In genomic region chr4:43703851-43704250, GRCm38 (mm10) we compare ENCODE assay signal across 25 mouse cellular contexts. TPM values are rescaled to one million over a fixed set of nuclear protein-coding genes. Genes with fewer than 3 reads are reported as not detected.
A peak's percentile ranks its signal among the peaks of the same experiment; 100 is the strongest.
DNase-seq lines count a peak whose midpoint lies in the region; ATAC-seq and TF ChIP-seq lines count a peak whose summit lies in the region.
"Had no signal": no experiment of that assay in that cellular context is flagged by ENCODE, and none has a peak within 500 bp of the region (broad histone marks: within the 10 kb centered on the region; RNA-seq: fewer than 3 reads in every experiment).

No protein-coding gene starts in this region.

- ATAC-seq in lung, embryonic 14.5 days (ENCODE audit: insufficient read depth): no peak
- ATAC-seq in CD4-positive, CD25-positive, alpha-beta regulatory T cell, adult 4 months: no peak
- ATAC-seq: liver, embryonic 12.5 days; midbrain, embryonic 13.5 days had no signal

- 71% methylated on average over 8 of the region's 8 CpGs for WGBS in lung, embryonic 14.5 days
- WGBS in kidney, adult 2 months: 62% methylated on average over 8 of the region's 8 CpGs

- no peak for TF ChIP-seq CTCF in lung, embryonic 14.5 days (IDR thresholded peaks at IDR 0.05; ENCODE audit: low read depth)
- no peak for TF ChIP-seq CTCF in kidney, adult 2 months (conservative IDR thresholded peaks at IDR 0.05; ENCODE audit: insufficient read depth, insufficient read length, low read depth, low read length)

- no peaks in the 10 kb centered on the region for H3K36me3 ChIP-seq in lung, embryonic 14.5 days (ENCODE audit: insufficient read depth)
- H3K36me3 ChIP-seq in kidney, adult 2 months (ENCODE audit: control insufficient read depth, insufficient read depth, low read length): no peaks in the 10 kb centered on the region
- H3K36me3 ChIP-seq: embryonic facial prominence, embryonic 15.5 days; forebrain, embryonic 10.5 days; hindbrain, embryonic 13.5 days; limb, embryonic 10.5 days; liver, embryonic 12.5 days; midbrain, embryonic 13.5 days had no signal

- H3K4me3 ChIP-seq in lung, embryonic 14.5 days (ENCODE audit: low read depth, low read length): no peak overlapping the region
- H3K4me3 ChIP-seq in kidney, adult 2 months (ENCODE audit: insufficient read depth, low read depth, low read length): no peak overlapping the region
- H3K4me3 ChIP-seq: embryonic facial prominence, embryonic 15.5 days; forebrain, embryonic 10.5 days; hindbrain, embryonic 13.5 days; layer of hippocampus, adult 2 months; limb, embryonic 10.5 days; liver, embryonic 12.5 days; midbrain, embryonic 13.5 days; myocyte had no signal

- no peak overlapping the region for H3K9ac ChIP-seq in lung, embryonic 14.5 days
- H3K9ac ChIP-seq: embryonic facial prominence, embryonic 15.5 days; hindbrain, embryonic 13.5 days; liver, embryonic 12.5 days; midbrain, embryonic 13.5 days had no signal

- no peaks in the 10 kb centered on the region for H3K27me3 ChIP-seq in lung, embryonic 14.5 days (ENCODE audit: insufficient read depth, low read length)
- no peaks in the 10 kb centered on the region for H3K27me3 ChIP-seq in kidney, adult 2 months (replicated peaks; ENCODE audit: control insufficient read depth, insufficient read depth, low read length)
- H3K27me3 ChIP-seq: embryonic facial prominence, embryonic 15.5 days; midbrain, embryonic 13.5 days had no signal

- TF ChIP-seq POLR2A in kidney, adult 2 months (IDR thresholded peaks at IDR 0.05; ENCODE audit: low read depth, low read length): no peak

- no peaks in the 10 kb centered on the region for H3K9me3 ChIP-seq in lung, embryonic 14.5 days (ENCODE audit: low read depth, low read length)
- H3K9me3 ChIP-seq: embryonic facial prominence, embryonic 15.5 days; forebrain, embryonic 10.5 days; hindbrain, embryonic 13.5 days; limb, embryonic 10.5 days; liver, embryonic 12.5 days; midbrain, embryonic 13.5 days had no signal

- H3K4me2 ChIP-seq in lung, embryonic 14.5 days: no peak overlapping the region
- H3K4me2 ChIP-seq: embryonic facial prominence, embryonic 15.5 days; hindbrain, embryonic 13.5 days; liver, embryonic 12.5 days; midbrain, embryonic 13.5 days had no signal

- peak; percentile 70 for DNase-seq in adrenal gland, postnatal 10 days
- DNase-seq in adrenal gland, adult 8-10 months: no peak
- DNase-seq in lung, embryonic 14.5 days: peak; percentile 40
- no peak for DNase-seq in lung, postnatal 25 days (ENCODE audit: low spot score)
- DNase-seq in kidney, adult 2 months: peak; percentile 65
- DNase-seq in kidney, postnatal 4 days: peak; percentile 59 to 70
- no peak for DNase-seq in thymus, postnatal 14 days
- DNase-seq: cerebellum, adult 9-11 months; embryo, embryonic 11 days; gastrocnemius, postnatal 14 days had no signal

- no peaks in the 10 kb centered on the region for H3K4me1 ChIP-seq in lung, embryonic 14.5 days (ENCODE audit: insufficient read depth)
- H3K4me1 ChIP-seq in kidney, adult 2 months (ENCODE audit: control insufficient read depth, insufficient read depth, low read length): no peaks in the 10 kb centered on the region
- H3K4me1 ChIP-seq: embryonic facial prominence, embryonic 15.5 days; hindbrain, embryonic 13.5 days; limb, embryonic 10.5 days; liver, embryonic 12.5 days had no signal

- H3K27ac ChIP-seq in lung, embryonic 14.5 days (ENCODE audit: low read depth): no peak overlapping the region
- H3K27ac ChIP-seq in kidney, adult 2 months (ENCODE audit: insufficient read depth, low read depth, low read length): no peak overlapping the region
- H3K27ac ChIP-seq: embryonic facial prominence, embryonic 15.5 days; forebrain, embryonic 10.5 days; hindbrain, embryonic 13.5 days; layer of hippocampus, adult 2 months; limb, embryonic 10.5 days; liver, embryonic 12.5 days; midbrain, embryonic 13.5 days had no signal

RNA-seq across cellular contexts. Expression of gene Olfr70, which starts 3.2 kb away (rescaled TPM):
- not detected for total RNA-seq in adrenal gland, postnatal 10 days (2021)
- total RNA-seq in adrenal gland, adult 8-10 months (2022): not detected
- polyA plus RNA-seq in lung, embryonic 14.5 days (2014; fragmentation: Nextera tagmentation; extraction: Ambion mirVana): not detected in 2 replicates
- polyA plus RNA-seq in kidney, adult 2 months (2012; rRNA removed): not detected in 2 replicates
- polyA plus RNA-seq in CD4-positive, CD25-positive, alpha-beta regulatory T cell, adult 4 months (2017; shearing (Covaris generic)): not detected
- total RNA-seq: CH12.LX; gastrocnemius, postnatal 14 days; layer of hippocampus, adult 2 months; neutrophil, adult 5-6 weeks had no signal
- polyA plus RNA-seq: embryonic facial prominence, embryonic 15.5 days; forebrain, embryonic 10.5 days; frontal cortex, adult 2 months; heart, embryonic 14.5 days; hindbrain, embryonic 13.5 days; intestine, embryonic 14.5 days; limb, embryonic 10.5 days; liver, embryonic 12.5 days; midbrain, embryonic 13.5 days; myocyte; urinary bladder, adult 2 months had no signal

RNA-seq across cellular contexts. Expression of gene Olfr71, which starts 6.2 kb away (rescaled TPM):
- not detected for total RNA-seq in adrenal gland, postnatal 10 days (2021)
- total RNA-seq in adrenal gland, adult 8-10 months (2022): not detected
- not detected in 2 replicates for polyA plus RNA-seq in lung, embryonic 14.5 days (2014; fragmentation: Nextera tagmentation; extraction: Ambion mirVana)
- not detected in 2 replicates for polyA plus RNA-seq in kidney, adult 2 months (2012; rRNA removed)
- not detected for polyA plus RNA-seq in CD4-positive, CD25-positive, alpha-beta regulatory T cell, adult 4 months (2017; shearing (Covaris generic))
- total RNA-seq: CH12.LX; gastrocnemius, postnatal 14 days; layer of hippocampus, adult 2 months; neutrophil, adult 5-6 weeks had no signal
- polyA plus RNA-seq: embryonic facial prominence, embryonic 15.5 days; forebrain, embryonic 10.5 days; frontal cortex, adult 2 months; heart, embryonic 14.5 days; hindbrain, embryonic 13.5 days; intestine, embryonic 14.5 days; limb, embryonic 10.5 days; liver, embryonic 12.5 days; myocyte; urinary bladder, adult 2 months had no signal

RNA-seq across cellular contexts. Expression of gene Hrct1, which starts 23.1 kb away (rescaled TPM):
- total RNA-seq in adrenal gland, postnatal 10 days (2021): 1 to 10 TPM; 5.5 to 6.0 TPM
- total RNA-seq in adrenal gland, adult 8-10 months (2022): 1 to 10 TPM; 1.4 to 4.8 (median 2.6) TPM
- polyA plus RNA-seq in lung, embryonic 14.5 days (2014; fragmentation: Nextera tagmentation; extraction: Ambion mirVana): 0.58 and 0.93 TPM in 2 replicates
- polyA plus RNA-seq in kidney, adult 2 months (2012; rRNA removed): 4.8 and 5.1 TPM in 2 replicates
- not detected for polyA plus RNA-seq in CD4-positive, CD25-positive, alpha-beta regulatory T cell, adult 4 months (2017; shearing (Covaris generic))
- total RNA-seq: CH12.LX; neutrophil, adult 5-6 weeks had no signal

RNA-seq across cellular contexts. Expression of gene Spaar, which starts 26.0 kb away (rescaled TPM):
- total RNA-seq in adrenal gland, postnatal 10 days (2021): 1 to 10 TPM; 4.1 to 4.3 TPM
- total RNA-seq in adrenal gland, adult 8-10 months (2022): 1 to 10 TPM; 1.6 to 2.3 (median 1.9) TPM
- 0.28 and 0.38 TPM in 2 replicates for polyA plus RNA-seq in lung, embryonic 14.5 days (2014; fragmentation: Nextera tagmentation; extraction: Ambion mirVana)
- polyA plus RNA-seq in kidney, adult 2 months (2012; rRNA removed): 2.4 and 2.5 TPM in 2 replicates
- not detected for polyA plus RNA-seq in CD4-positive, CD25-positive, alpha-beta regulatory T cell, adult 4 months (2017; shearing (Covaris generic))
- total RNA-seq: CH12.LX; neutrophil, adult 5-6 weeks had no signal
- polyA plus RNA-seq: forebrain, embryonic 10.5 days; hindbrain, embryonic 13.5 days; midbrain, embryonic 13.5 days had no signal

RNA-seq across cellular contexts. Expression of gene Fam221b, which starts 34.9 kb away (rescaled TPM):
- under 1 TPM; 0.15 to 0.36 TPM for total RNA-seq in adrenal gland, postnatal 10 days (2021)
- under 1 TPM; 0.14 to 0.67 (median 0.41) TPM for total RNA-seq in adrenal gland, adult 8-10 months (2022)
- polyA plus RNA-seq in lung, embryonic 14.5 days (2014; fragmentation: Nextera tagmentation; extraction: Ambion mirVana): 3.2 and 3.4 TPM in 2 replicates
- 0.09 and 0.12 TPM in 2 replicates for polyA plus RNA-seq in kidney, adult 2 months (2012; rRNA removed)
- 1 to 10 TPM; 2.4 to 2.6 TPM for polyA plus RNA-seq in CD4-positive, CD25-positive, alpha-beta regulatory T cell, adult 4 months (2017; shearing (Covaris generic))

Comparison
In these comparisons a context has a peak if more than half of its experiments do, and no peak if none do; other contexts are left out.
1. DNase-seq: peak in adrenal gland, postnatal 10 days (single experiment), lung, embryonic 14.5 days (single experiment), kidney, adult 2 months (single experiment) and kidney, postnatal 4 days (2 of 2); none in adrenal gland, adult 8-10 months (single experiment), lung, postnatal 25 days (single experiment) and thymus, postnatal 14 days (single experiment).